Mouse (Mus musculus): ENCODE data around the gene Pex19.

GRCm38 (mm10) chr1:172173181-172173580 is 46.6 kb downstream of the Pex19 start:
- TF ChIP-seq CTCF (IDR thresholded peaks at IDR 0.05; ENCODE audit: extremely low read depth, insufficient read depth, insufficient read length, insufficient replicate concordance) (no peak), POLR2A (IDR thresholded peaks at IDR 0.05; ENCODE audit: low read depth, low read length) (no peak)
